Mouse (Mus musculus) embryonic facial prominence, embryonic 11.5 days (tissue): ENCODE measurements around the gene Aldh16a1. TPM values are rescaled to one million over a fixed set of nuclear protein-coding genes. Genes with fewer than 3 reads are reported as not detected.

Experiments
- ATAC-seq: fragments of 200-750 bp; cut with Nextera tagmentation; replicated peaks from 2 replicates; pipeline ENCODE4 v1.8.0; 2017; ENCODE audit warnings: low read depth; ENCODE audit not compliant: insufficient number of reproducible peaks, low FRiP score, low TSS enrichment
- DNase-seq: peaks from one replicate; pipeline ENCODE4 v3.0.0-alpha.2; 2015; ENCODE audit warnings: low spot score
- H3K27ac ChIP-seq: fragments of 300-500 bp; sonication (generic); replicated peaks from 2 replicates; pipeline ENCODE4 v1.5.1; 2014; ENCODE audit warnings: mild to moderate bottlenecking, low read depth, low read length, control low read depth
- H3K27me3 ChIP-seq: fragments of 300-500 bp; sonication (generic); 2 replicates; pipeline ENCODE4 v1.6.1; 2014; ENCODE audit warnings: mild to moderate bottlenecking, low read length, moderate library complexity, mixed read lengths; ENCODE audit not compliant: control insufficient read depth, insufficient read depth
- H3K36me3 ChIP-seq: fragments of 300-500 bp; sonication (generic); replicated peaks from 2 replicates; pipeline ENCODE4 v1.6.1; 2014; ENCODE audit warnings: low read depth, mild to moderate bottlenecking, low read length, moderate library complexity, mixed read lengths; ENCODE audit not compliant: control insufficient read depth, insufficient read depth
- H3K4me1 ChIP-seq: fragments of 300-500 bp; sonication (generic); 2 replicates; pipeline ENCODE4 v1.6.1; 2014; ENCODE audit warnings: low read length, mixed read lengths; ENCODE audit not compliant: control insufficient read depth, insufficient read depth
- H3K4me2 ChIP-seq: fragments of 300-500 bp; sonication (generic); 2 replicates; pipeline ENCODE4 v1.6.1; 2014; ENCODE audit warnings: low read depth, mild to moderate bottlenecking, control low read depth, low read length, moderate library complexity
- H3K4me3 ChIP-seq: fragments of 300-500 bp; sonication (generic); 2 replicates; pipeline ENCODE4 v1.5.1; 2014; ENCODE audit warnings: low read depth, low read length, control low read depth
- H3K9ac ChIP-seq: fragments of 300-500 bp; sonication (generic); replicated peaks from 2 replicates; pipeline ENCODE4 v1.6.1; 2014; ENCODE audit warnings: mild to moderate bottlenecking, control low read depth, low read length
- H3K9me3 ChIP-seq: fragments of 300-500 bp; sonication (generic); replicated peaks from 2 replicates; pipeline ENCODE4 v1.6.1; 2016; ENCODE audit warnings: mild to moderate bottlenecking, low read length, inconsistent platforms, mixed read lengths; ENCODE audit not compliant: control insufficient read depth
- WGBS: fragments of 180-500 bp; shearing (Covaris S2); extraction: QIAGEN DNeasy Blood & Tissue Kit; methylation state at CpG from one replicate; pipeline ENCODE4 v1.1.7; 2014; 5-methylcytosine and 5-hydroxymethylcytosine counted together
- polyA plus RNA-seq: library from polyadenylated mRNA; unstranded; fragments of >200 nt; fragmentation: Nextera tagmentation; extraction: Ambion mirVana; gene quantifications from 2 replicates; pipeline ENCODE4 v1.2.1, GENCODE M21; 2014

Gene Aldh16a1
- 32.3 and 39.1 TPM in 2 replicates for polyA plus RNA-seq

DNA sequence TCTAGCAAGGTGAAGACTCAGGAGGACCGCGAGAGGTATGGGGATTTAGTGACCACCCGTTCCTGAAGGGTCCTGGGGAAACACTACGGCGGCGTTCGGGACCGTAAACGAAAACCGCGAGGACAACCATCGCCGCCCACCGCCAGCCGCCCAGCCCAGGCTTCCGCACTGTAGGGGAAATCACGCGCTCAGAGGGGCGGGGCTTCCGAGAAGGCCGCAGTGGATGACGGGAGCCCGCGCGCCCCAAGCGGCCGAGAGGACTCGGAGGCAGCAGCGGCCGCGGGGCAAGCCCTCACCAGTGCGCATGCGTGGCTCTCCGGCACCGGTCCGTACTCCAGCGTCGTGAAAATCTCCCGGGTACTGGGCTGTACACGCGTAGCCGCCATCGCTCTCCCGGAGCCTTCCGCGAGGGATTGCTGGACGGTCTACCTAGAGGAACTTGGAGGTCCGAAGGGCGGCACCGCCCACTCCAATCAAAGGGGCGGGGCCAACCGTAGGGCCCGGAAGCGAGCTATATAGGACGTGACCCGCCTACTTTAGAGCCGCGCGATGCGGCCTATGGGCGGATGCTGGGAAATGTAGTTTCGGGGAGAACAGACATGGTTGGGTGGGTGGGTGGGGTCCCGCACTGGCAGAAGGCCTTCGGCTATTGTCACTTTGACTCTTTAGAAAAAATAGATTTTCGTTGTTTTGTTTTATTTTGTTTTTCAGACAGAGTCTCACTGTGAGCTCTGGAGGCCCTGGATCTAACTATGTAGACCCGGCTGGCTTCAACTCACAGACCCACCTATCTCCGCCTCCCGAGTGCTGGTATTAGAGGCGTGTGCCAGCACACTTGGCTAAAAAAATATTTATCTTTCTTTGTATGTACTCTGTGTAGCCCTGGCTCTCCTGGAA lies at the start of gene Aldh16a1, which contains the start of gene Pih1d1:
TSS of gene Aldh16a1 (minus strand) at position 489 of the 897 bp plus-strand sequence.
TSS of gene Pih1d1 (plus strand) at position 208 of the 897 bp plus-strand sequence.
- Histone ChIP-seq H3K9me3 (no peaks in the 10 kb centered on the region), H3K4me3 (peak within 1 kb of the TSS; percentile 60), H3K27me3 (no peaks in the 10 kb centered on the region), H3K4me2 (peak within 1 kb of the TSS; percentile 84), H3K27ac (peak within 1 kb of the TSS; percentile 75), H3K9ac (peak within 1 kb of the TSS; percentile 86), H3K4me1 (peaks cover 6% of the 10 kb centered on the region), H3K36me3 (no peaks in the 10 kb centered on the region; the same call in 1 of the 2 replicates)
- ATAC-seq: peak; percentile 93
- DNase-seq: peak; percentile 97
- 5% methylated on average over 69 of the region's 69 CpGs for WGBS

- ATAC-seq: no peak
- Histone ChIP-seq H3K27me3 (no peaks in the 10 kb centered on the region), H3K27ac (no peak overlapping the region), H3K4me2 (no peak overlapping the region), H3K4me1 (no peaks in the 10 kb centered on the region), H3K9me3 (no peaks in the 10 kb centered on the region), H3K9ac (no peak overlapping the region), H3K4me3 (no peak overlapping the region), H3K36me3 (no peaks in the 10 kb centered on the region)
- WGBS: 54% methylated on average over 10 of the region's 10 CpGs
- DNase-seq: no peak
These were observed 48.3 kb upstream of the Aldh16a1 start for GRCm38 (mm10) chr7:45202654-45203053.

GRCm38 (mm10) chr7:45198961-45199360 lies 44.6 kb upstream of the Aldh16a1 start:
- Histone ChIP-seq H3K4me3 (no peak overlapping the region), H3K9ac (no peak overlapping the region), H3K9me3 (no peaks in the 10 kb centered on the region), H3K4me2 (no peak overlapping the region), H3K27me3 (no peaks in the 10 kb centered on the region), H3K4me1 (no peaks in the 10 kb centered on the region), H3K27ac (no peak overlapping the region), H3K36me3 (no peaks in the 10 kb centered on the region)
- ATAC-seq (no peak), DNase-seq (no peak)
- whole genome bisulfite sequencing: 84% methylated on average over 11 of the region's 11 CpGs

DNA sequence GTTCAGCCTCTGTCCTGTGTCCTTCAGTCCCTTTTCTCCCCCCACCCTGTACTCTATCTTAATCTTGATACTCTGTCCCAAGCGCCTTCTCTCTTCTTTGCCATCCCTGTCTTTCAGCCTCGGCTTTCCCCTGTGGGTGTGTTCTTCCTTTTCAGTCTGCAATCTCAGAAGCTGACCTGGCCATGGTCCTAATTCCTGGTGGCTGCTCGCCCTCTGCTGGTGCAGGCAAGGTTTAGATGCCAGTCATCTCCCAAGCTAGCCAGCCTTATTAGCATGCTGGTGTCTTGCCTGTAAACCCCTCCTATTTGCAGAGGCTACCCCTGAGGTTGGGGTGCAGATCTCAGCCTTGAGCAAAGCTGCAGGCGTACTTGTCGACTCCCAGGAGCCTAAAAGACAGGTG lies 44.1 kb upstream of the Aldh16a1 start:
- DNase-seq: peak; percentile 80
- H3K9me3 ChIP-seq: no peaks in the 10 kb centered on the region
- H3K4me2 ChIP-seq: no peak overlapping the region
- no peaks in the 10 kb centered on the region for H3K27me3 ChIP-seq
- H3K27ac ChIP-seq: no peak overlapping the region
- H3K36me3 ChIP-seq: no peaks in the 10 kb centered on the region
- no peak for ATAC-seq
- H3K9ac ChIP-seq: no peak overlapping the region
- H3K4me1 ChIP-seq: no peaks in the 10 kb centered on the region
- H3K4me3 ChIP-seq: no peak overlapping the region
- WGBS: 12% methylated on average over 5 of the region's 5 CpGs

DNA sequence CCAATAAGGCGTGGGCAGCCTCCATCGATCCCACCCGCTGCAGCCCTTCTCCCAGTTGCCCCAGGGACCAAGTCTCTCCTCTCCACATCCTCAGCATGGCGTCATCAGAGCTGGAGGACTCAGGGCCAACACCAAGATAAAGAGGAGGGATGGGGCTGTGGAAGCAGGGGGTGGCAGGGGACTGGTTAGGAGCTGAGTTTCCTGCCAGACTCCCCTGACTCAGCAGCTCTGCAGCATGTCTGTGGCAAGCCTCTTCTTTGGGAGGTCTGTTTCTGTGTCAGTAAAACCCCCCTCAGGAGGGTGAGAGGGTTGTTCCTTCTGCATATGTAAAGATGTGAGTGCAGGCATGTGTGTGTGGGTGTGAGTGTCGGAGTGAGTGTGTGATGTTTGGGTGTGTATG lies 42.6 kb upstream of the Aldh16a1 start:
- H3K4me1 ChIP-seq: no peaks in the 10 kb centered on the region; the same call in 1 of the 2 replicates
- no peak overlapping the region for H3K4me3 ChIP-seq
- no peak overlapping the region for H3K27ac ChIP-seq
- H3K4me2 ChIP-seq: no peak overlapping the region
- DNase-seq: no peak
- WGBS: 70% methylated on average over 4 of the region's 5 CpGs
- ATAC-seq: no peak
- no peaks in the 10 kb centered on the region for H3K9me3 ChIP-seq
- H3K9ac ChIP-seq: no peak overlapping the region
- no peaks in the 10 kb centered on the region for H3K36me3 ChIP-seq
- H3K27me3 ChIP-seq: no peaks in the 10 kb centered on the region

GRCm38 (mm10) chr7:45196176-45196535 lies 41.8 kb upstream of the Aldh16a1 start:
- no peaks in the 10 kb centered on the region for H3K27me3 ChIP-seq
- no peak overlapping the region for H3K4me2 ChIP-seq
- no peak overlapping the region for H3K4me3 ChIP-seq
- no peaks in the 10 kb centered on the region for H3K36me3 ChIP-seq
- H3K9ac ChIP-seq: no peak overlapping the region
- no peak for DNase-seq
- H3K9me3 ChIP-seq: no peaks in the 10 kb centered on the region
- H3K4me1 ChIP-seq: peaks cover 3% of the 10 kb centered on the region
- no peak for ATAC-seq
- 77% methylated on average over 4 of the region's 4 CpGs for WGBS
- H3K27ac ChIP-seq: no peak overlapping the region

- no peak for DNase-seq
- Histone ChIP-seq H3K27me3 (no peaks in the 10 kb centered on the region), H3K4me2 (no peak overlapping the region), H3K4me1 (peaks cover 3% of the 10 kb centered on the region), H3K9me3 (no peaks in the 10 kb centered on the region), H3K9ac (no peak overlapping the region), H3K36me3 (no peaks in the 10 kb centered on the region), H3K27ac (no peak overlapping the region), H3K4me3 (no peak overlapping the region)
- WGBS: 57% methylated on average over 13 of the region's 13 CpGs
- ATAC-seq: no peak
These were observed 41.2 kb upstream of the Aldh16a1 start for GRCm38 (mm10) chr7:45195341-45196175.
